Mouse (Mus musculus) megakaryocyte, embryonic 14.5 days (primary cell): ENCODE measurements around the gene Tbc1d14.

Experiments
- FLI1 ChIP-seq: IDR thresholded peaks from 2 replicates; pipeline ENCODE4 v1.6.1; 2012; ENCODE audit warnings: low read length, inconsistent platforms, mixed read lengths
- GATA1 ChIP-seq: IDR thresholded peaks from 3 replicates; pipeline ENCODE4 v1.6.1; 2012; ENCODE audit warnings: mixed read lengths, low read length, inconsistent platforms, borderline replicate concordance

DNA sequence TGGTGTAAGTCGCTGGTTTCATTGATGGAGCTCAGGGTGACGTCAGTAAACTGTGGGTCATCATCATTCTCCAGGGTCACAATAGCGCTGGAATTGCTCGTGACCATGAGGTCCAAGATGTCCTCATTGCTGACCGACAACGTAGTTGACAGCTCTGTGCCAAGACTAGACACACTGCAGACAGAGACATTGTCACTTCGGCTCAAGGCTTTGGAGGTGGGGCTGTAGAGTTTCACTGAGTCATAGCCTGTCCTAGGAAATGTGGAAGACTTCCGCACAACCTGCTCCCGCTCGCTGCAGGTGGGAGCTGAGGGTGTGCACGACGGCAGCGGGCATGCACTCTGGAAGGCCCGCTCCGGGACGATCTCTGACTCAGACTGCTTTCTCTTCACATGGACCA is 21.7 kb downstream of the Tbc1d14 start:
- TF ChIP-seq GATA1 = no peak
- TF ChIP-seq FLI1 = no peak
